Mouse (Mus musculus) hindbrain, embryonic 16.5 days (tissue): ENCODE measurements around the gene Rhbdd3. TPM values are rescaled to one million over a fixed set of nuclear protein-coding genes. Genes with fewer than 3 reads are reported as not detected.

Experiments
- ATAC-seq: fragments of 200-750 bp; cut with Nextera tagmentation; 2 replicates; pipeline ENCODE4 v1.8.0; 2017; ENCODE audit warnings: moderate TSS enrichment, moderate library complexity
- H3K27ac ChIP-seq: fragments of 300-500 bp; sonication (generic); 2 replicates; pipeline ENCODE4 v1.5.1; 2014; ENCODE audit warnings: low read depth, mild to moderate bottlenecking, control low read depth, low read length, moderate library complexity
- H3K27me3 ChIP-seq: fragments of 300-500 bp; sonication (generic); replicated peaks from 2 replicates; pipeline ENCODE4 v1.6.1; 2014; ENCODE audit warnings: low read length; ENCODE audit not compliant: control insufficient read depth, insufficient read depth
- H3K36me3 ChIP-seq: fragments of 300-500 bp; sonication (generic); 2 replicates; pipeline ENCODE4 v1.6.1; 2014; ENCODE audit warnings: mild to moderate bottlenecking, low read length, moderate library complexity, mixed read lengths; ENCODE audit not compliant: control insufficient read depth, insufficient read depth
- H3K4me1 ChIP-seq: fragments of 300-500 bp; sonication (generic); 2 replicates; pipeline ENCODE4 v1.6.1; 2014; ENCODE audit warnings: low read depth, low read length; ENCODE audit not compliant: control insufficient read depth, insufficient read depth
- H3K4me2 ChIP-seq: fragments of 300-500 bp; sonication (generic); 2 replicates; pipeline ENCODE4 v1.6.1; 2014; ENCODE audit warnings: mild to moderate bottlenecking, low read length, control low read depth, moderate library complexity
- H3K4me3 ChIP-seq: fragments of 300-500 bp; sonication (generic); 2 replicates; pipeline ENCODE4 v1.5.1; 2014; ENCODE audit warnings: mild to moderate bottlenecking, low read length, control low read depth, moderate library complexity
- H3K9ac ChIP-seq: fragments of 300-500 bp; sonication (generic); 2 replicates; pipeline ENCODE4 v1.6.1; 2014; ENCODE audit warnings: low read depth, mild to moderate bottlenecking, control low read depth, low read length, moderate library complexity
- H3K9me3 ChIP-seq: fragments of 300-500 bp; sonication (generic); 2 replicates; pipeline ENCODE4 v1.6.1; 2014; ENCODE audit warnings: mild to moderate bottlenecking, low read length, moderate library complexity; ENCODE audit not compliant: control insufficient read depth
- WGBS: fragments of 180-500 bp; shearing (Covaris S2); extraction: QIAGEN DNeasy Blood & Tissue Kit; methylation state at CpG from one replicate; pipeline ENCODE4 v1.1.7; 2014; 5-methylcytosine and 5-hydroxymethylcytosine counted together
- polyA plus RNA-seq: library from polyadenylated mRNA; unstranded; fragments of >200 nt; fragmentation: Nextera tagmentation; extraction: Ambion mirVana; gene quantifications from 2 replicates; pipeline ENCODE4 v1.2.1, GENCODE M21; 2015

Gene Rhbdd3
- polyA plus RNA-seq, 1 experiment from 2014 or later, result 45.0 TPM

DNA sequence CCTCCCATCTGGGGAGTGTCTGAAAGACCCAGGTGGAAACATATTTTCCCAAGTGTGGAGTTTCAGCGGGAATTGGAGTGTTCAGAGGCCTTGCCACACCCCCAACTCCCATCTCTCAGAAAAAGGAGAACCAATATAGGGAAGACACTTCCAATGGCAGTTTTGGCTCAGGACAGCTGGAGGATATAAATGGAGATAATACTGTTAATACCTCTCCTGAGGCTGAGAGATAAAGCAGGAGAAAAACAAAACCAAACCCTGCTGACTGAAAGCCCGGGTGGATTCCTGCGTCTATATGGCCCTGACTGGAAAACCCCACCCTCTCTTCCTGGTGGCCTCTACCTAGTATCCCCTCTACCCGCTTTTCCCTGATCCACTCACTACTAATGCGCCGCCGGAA, 3.7 kb downstream of the Rhbdd3 start:
- Histone ChIP-seq H3K36me3 (peaks cover 8% of the 10 kb centered on the region; the same call in 1 of the 2 replicates), H3K27me3 (no peaks in the 10 kb centered on the region), H3K9ac (no peak overlapping the region), H3K4me1 (peaks cover 17% of the 10 kb centered on the region), H3K9me3 (no peaks in the 10 kb centered on the region), H3K27ac (no peak overlapping the region), H3K4me2 (no peak overlapping the region), H3K4me3 (no peak overlapping the region)
- 90% methylated on average over 7 of the region's 7 CpGs for WGBS
- no peak for ATAC-seq

DNA sequence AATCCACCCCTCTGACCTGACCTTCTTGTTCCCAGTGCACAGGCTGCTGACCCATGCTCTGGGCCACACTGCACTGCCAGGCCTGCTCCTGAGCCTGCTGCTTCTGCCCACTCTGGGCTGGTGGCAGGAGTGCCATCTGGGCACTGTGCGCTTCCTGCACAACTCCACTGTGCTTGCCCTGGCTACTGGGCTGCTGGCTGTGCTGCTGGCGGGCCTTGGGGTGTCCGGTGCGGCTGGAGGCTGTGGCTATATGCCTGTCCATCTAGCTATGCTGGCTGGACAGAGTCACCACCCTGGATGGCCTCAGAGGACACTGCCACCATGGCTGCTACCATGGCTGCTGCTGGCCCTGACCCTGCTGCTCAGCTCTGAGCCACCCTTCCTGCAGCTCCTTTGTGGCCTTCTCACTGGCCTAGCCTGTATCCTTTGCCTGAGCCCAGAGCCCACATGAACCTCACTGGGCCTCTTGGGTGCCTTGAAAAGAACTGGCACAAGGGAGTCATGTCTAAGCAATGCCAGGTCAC, 5.3 kb downstream of the Rhbdd3 start:
- Histone ChIP-seq H3K36me3 (peaks cover 8% of the 10 kb centered on the region; the same call in 1 of the 2 replicates), H3K4me3 (no peak overlapping the region), H3K9me3 (no peaks in the 10 kb centered on the region), H3K27ac (no peak overlapping the region), H3K9ac (0 out of 2 replicates have a peak overlapping the region, but pooled peaks have one; percentile 15), H3K4me2 (no peak overlapping the region), H3K4me1 (peaks cover 15% of the 10 kb centered on the region), H3K27me3 (no peaks in the 10 kb centered on the region)
- no peak for ATAC-seq
- WGBS, result 84% methylated on average over 4 of the region's 4 CpGs

DNA sequence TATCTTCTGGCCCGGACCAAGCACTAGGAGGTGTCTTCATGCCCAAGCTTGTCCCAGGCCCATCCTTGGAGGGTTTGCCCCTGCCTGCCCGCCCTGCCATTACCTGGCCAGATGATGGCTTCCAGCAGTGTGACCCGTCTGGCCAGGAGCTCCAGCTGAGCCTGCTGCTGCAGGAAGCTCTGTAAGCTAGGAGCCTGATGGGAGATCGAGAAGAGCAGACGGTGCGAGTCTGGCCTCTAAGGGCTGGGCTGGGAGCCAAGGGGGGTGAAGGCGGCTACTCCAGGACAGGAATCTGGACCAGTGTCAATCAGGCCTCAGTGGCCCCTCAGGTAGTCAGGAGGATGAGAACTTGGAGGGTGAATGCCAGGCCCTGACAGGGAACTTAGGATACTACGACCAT, 10.7 kb downstream of the Rhbdd3 start:
- Histone ChIP-seq H3K36me3 (peaks cover 4% of the 10 kb centered on the region; the same call in 1 of the 2 replicates), H3K4me1 (no peaks in the 10 kb centered on the region), H3K9ac (no peak overlapping the region), H3K4me2 (no peak overlapping the region), H3K27ac (no peak overlapping the region), H3K27me3 (no peaks in the 10 kb centered on the region), H3K9me3 (no peaks in the 10 kb centered on the region), H3K4me3 (no peak overlapping the region)
- no peak for ATAC-seq
- WGBS, result 63% methylated on average over 8 of the region's 8 CpGs

DNA sequence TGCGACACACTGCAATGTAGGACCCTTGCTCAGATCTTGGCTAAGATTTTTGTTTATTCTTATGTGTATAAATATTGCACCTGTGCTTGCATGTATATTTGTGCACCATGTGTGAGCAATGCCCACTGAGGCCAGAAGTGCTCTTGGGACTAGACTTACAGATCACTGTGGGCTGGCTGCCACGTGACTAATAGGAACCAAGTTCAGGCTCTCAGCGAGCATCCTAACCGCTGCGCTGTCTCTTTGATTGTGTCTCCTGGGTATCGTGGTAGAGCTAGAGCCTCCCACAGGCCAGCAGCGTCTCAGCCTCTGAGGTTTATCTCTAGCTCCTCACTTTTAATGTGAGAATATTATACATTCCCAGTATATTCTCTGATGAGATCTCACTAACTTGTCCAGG, 14.9 kb downstream of the Rhbdd3 start:
- no peak overlapping the region for H3K27ac ChIP-seq
- H3K4me1 ChIP-seq, result no peaks in the 10 kb centered on the region
- ATAC-seq, result no peak
- no peaks in the 10 kb centered on the region for H3K9me3 ChIP-seq
- no peaks in the 10 kb centered on the region for H3K36me3 ChIP-seq
- no peak overlapping the region for H3K4me2 ChIP-seq
- H3K27me3 ChIP-seq, result no peaks in the 10 kb centered on the region
- WGBS, result 76% methylated on average over 7 of the region's 7 CpGs
- H3K4me3 ChIP-seq, result no peak overlapping the region
- H3K9ac ChIP-seq, result no peak overlapping the region

DNA sequence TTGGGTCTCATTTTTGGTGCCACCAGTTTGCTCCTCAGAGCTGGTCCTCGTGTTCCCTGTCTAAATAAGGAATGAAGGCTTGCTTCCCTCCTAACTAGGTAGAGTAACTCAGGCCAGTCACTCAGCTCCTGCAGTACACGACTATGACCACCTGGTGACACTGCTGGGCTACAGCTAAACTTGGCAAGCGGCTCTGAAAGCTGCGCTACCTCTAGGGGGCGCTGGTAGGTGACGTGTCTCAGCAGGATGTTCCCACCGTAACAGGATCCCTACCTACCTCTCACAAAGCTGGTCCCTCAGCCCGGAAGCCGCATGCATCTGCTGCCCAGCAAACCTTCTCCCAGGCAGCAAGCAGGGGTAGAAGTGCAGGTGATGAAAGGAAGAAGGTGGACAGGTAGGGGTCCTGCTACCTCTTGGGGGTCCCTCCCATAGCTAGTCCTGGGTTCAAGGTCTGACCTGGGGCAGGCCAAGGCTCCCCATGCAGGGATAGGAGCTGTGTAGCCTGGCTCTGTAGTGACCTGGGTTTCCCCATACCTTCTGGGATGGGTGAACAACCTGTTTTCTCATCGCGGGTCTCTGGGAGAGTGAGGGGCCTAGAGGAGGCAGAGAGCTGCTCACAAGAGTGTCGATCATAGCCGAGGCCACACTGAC, 16.3 kb downstream of the Rhbdd3 start:
- no peak overlapping the region for H3K9ac ChIP-seq
- H3K4me1 ChIP-seq, result no peaks in the 10 kb centered on the region
- no peaks in the 10 kb centered on the region for H3K27me3 ChIP-seq
- H3K4me3 ChIP-seq, result no peak overlapping the region
- H3K27ac ChIP-seq, result no peak overlapping the region
- peak; percentile 66 for ATAC-seq
- no peaks in the 10 kb centered on the region for H3K36me3 ChIP-seq
- H3K4me2 ChIP-seq, result no peak overlapping the region
- no peaks in the 10 kb centered on the region for H3K9me3 ChIP-seq
- 29% methylated on average over 13 of the region's 13 CpGs for WGBS

DNA sequence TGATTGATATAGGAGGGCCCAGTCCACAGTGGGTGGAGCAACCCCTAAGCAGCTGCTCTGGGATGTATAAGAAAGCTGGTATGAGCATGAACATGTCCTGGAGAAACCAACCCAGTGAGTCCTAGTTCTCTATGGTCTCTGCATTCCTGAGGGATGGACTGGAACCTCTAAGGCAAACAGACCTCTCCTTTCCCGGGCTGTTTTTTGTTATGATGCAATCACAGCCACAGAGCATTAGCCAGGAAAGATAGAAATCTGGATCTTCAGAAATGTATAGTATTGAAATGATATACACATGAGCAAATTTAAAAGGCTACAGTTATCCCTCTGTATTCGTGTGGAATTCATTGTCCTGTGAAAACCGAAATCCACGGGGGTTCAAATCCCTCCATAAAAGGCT, 27.0 kb downstream of the Rhbdd3 start:
- no peak for ATAC-seq
- Histone ChIP-seq H3K4me3 (no peak overlapping the region), H3K27me3 (no peaks in the 10 kb centered on the region), H3K9ac (no peak overlapping the region), H3K4me2 (no peak overlapping the region), H3K36me3 (no peaks in the 10 kb centered on the region), H3K27ac (no peak overlapping the region), H3K9me3 (no peaks in the 10 kb centered on the region), H3K4me1 (peaks cover 12% of the 10 kb centered on the region)
- 69% methylated on average over 4 of the region's 4 CpGs for WGBS

DNA sequence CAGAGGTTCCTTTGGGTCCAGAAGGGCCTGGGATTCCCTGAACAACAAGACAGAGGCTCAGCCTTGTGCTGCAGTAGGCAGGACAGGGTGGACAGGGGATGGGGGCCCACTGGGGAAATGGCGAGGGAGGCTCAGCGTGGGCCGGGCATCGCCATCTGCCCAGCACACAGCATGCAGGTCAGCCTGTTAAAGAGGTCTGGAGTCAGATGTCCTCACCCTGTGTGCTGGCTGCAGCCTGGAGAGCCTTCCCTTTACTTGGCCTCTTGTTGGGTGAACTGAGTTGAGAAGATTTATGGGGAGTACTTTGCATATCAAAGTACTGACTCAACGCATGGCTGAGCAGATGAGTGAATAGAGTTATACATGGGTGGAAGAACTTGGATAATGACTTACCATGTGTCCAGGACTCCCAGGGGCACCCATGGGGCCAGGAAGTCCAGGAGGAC, 30.3 kb downstream of the Rhbdd3 start:
- H3K4me2 ChIP-seq, result no peak overlapping the region
- H3K9ac ChIP-seq, result no peak overlapping the region
- no peaks in the 10 kb centered on the region for H3K27me3 ChIP-seq
- no peak overlapping the region for H3K4me3 ChIP-seq
- peaks cover 12% of the 10 kb centered on the region for H3K4me1 ChIP-seq
- no peak overlapping the region for H3K27ac ChIP-seq
- no peaks in the 10 kb centered on the region for H3K9me3 ChIP-seq
- peak; percentile 66 for ATAC-seq
- WGBS, result 11% methylated on average over 5 of the region's 5 CpGs
- no peaks in the 10 kb centered on the region for H3K36me3 ChIP-seq

DNA sequence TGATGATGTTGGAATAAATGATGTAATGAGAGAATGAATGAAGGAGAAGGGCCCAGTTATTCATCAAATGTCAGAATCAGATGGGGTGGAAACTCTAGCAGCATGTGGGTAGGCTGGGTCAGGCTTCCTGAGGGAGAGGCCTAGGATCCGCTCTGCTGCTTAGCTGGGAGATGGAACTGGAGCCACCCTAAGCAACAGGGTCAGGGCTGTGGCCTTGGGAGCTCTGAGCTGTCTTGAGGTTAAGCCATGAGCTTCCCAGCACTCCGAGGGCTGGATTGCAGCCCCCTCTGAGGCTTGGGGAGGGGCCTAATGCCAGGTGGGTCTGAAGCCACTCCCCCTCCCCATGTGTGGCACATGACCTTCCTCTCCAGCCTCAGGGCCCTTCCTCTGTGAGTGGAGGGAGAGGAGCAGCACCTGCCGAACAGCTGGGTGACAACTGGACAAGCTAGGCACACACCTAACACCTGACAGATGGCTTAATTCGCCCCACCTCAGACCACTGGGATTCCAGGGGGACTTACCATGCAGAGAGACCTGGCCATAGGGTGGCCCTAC, 31.5 kb downstream of the Rhbdd3 start:
- H3K27me3 ChIP-seq, result no peaks in the 10 kb centered on the region
- ATAC-seq, result no peak
- H3K4me1 ChIP-seq, result peaks cover 12% of the 10 kb centered on the region
- 53% methylated on average over 4 of the region's 4 CpGs for WGBS
- H3K9ac ChIP-seq, result no peak overlapping the region
- no peak overlapping the region for H3K4me2 ChIP-seq
- H3K4me3 ChIP-seq, result no peak overlapping the region
- no peak overlapping the region for H3K27ac ChIP-seq
- no peaks in the 10 kb centered on the region for H3K9me3 ChIP-seq
- H3K36me3 ChIP-seq, result no peaks in the 10 kb centered on the region

DNA sequence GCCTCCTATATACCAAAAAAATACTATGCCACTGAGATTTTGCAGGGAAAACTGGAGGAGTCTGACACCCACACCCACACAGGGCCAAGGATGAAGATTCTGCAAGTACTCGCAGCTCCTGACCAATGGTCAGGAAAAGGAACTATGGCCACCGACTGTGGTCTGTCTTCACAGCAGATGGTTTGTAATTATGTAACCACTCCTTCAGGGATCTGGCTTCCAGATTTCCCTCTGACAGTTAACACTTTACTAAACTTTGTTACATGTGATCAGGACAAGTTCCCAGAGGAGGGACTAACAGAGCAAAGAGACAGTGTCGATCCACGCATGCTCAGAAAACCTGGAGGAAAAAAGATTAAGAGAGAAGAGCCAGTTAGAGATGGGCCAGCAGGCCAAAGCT, 34.0 kb downstream of the Rhbdd3 start:
- Histone ChIP-seq H3K4me1 (peaks cover 12% of the 10 kb centered on the region), H3K9ac (no peak overlapping the region), H3K4me2 (no peak overlapping the region), H3K27me3 (no peaks in the 10 kb centered on the region), H3K36me3 (no peaks in the 10 kb centered on the region), H3K4me3 (no peak overlapping the region), H3K27ac (no peak overlapping the region), H3K9me3 (no peaks in the 10 kb centered on the region)
- ATAC-seq, result no peak
- 69% methylated on average over 4 of the region's 4 CpGs for WGBS
